Mouse (Mus musculus) intestine, postnatal 0 days (tissue): ENCODE data around the gene Gm47995. TPM values are rescaled to one million over a fixed set of nuclear protein-coding genes. Genes with fewer than 3 reads are reported as not detected.

Experiments
- ATAC-seq: fragments of 200-750 bp; cut with Nextera tagmentation; 2 replicates; pipeline ENCODE4 v1.8.0; 2017; ENCODE audit warnings: mild to moderate bottlenecking, moderate TSS enrichment, moderate library complexity
- H3K27ac ChIP-seq: fragments of 300-500 bp; sonication (generic); 2 replicates; pipeline ENCODE4 v1.5.1; 2014; ENCODE audit warnings: mild to moderate bottlenecking, low read depth, low read length, moderate library complexity
- H3K27me3 ChIP-seq: fragments of 300-500 bp; sonication (generic); replicated peaks from 2 replicates; pipeline ENCODE4 v1.6.1; 2014; ENCODE audit warnings: low read length, mixed read lengths; ENCODE audit not compliant: control insufficient read depth, insufficient read depth
- H3K36me3 ChIP-seq: fragments of 300-500 bp; sonication (generic); 2 replicates; pipeline ENCODE4 v1.6.1; 2014; ENCODE audit warnings: mild to moderate bottlenecking, moderate library complexity; ENCODE audit not compliant: control insufficient read depth, insufficient read depth
- H3K4me1 ChIP-seq: fragments of 300-500 bp; sonication (generic); replicated peaks from 2 replicates; pipeline ENCODE4 v1.6.1; 2014; ENCODE audit warnings: antibody characterized with exemption, low read length, mixed read lengths; ENCODE audit not compliant: control insufficient read depth, insufficient read depth
- H3K4me2 ChIP-seq: fragments of 300-500 bp; sonication (generic); replicated peaks from 2 replicates; pipeline ENCODE4 v1.6.1; 2014; ENCODE audit warnings: low read depth, mild to moderate bottlenecking, moderate library complexity
- H3K4me3 ChIP-seq: fragments of 300-500 bp; sonication (generic); 2 replicates; pipeline ENCODE4 v1.5.1; 2014; ENCODE audit warnings: low read depth, low read length
- H3K9ac ChIP-seq: fragments of 300-500 bp; sonication (generic); 2 replicates; pipeline ENCODE4 v1.6.1; 2014; ENCODE audit warnings: mild to moderate bottlenecking, low read depth, low read length
- H3K9me3 ChIP-seq: fragments of 300-500 bp; sonication (generic); 2 replicates; pipeline ENCODE4 v1.6.1; 2016; ENCODE audit warnings: mixed run types; ENCODE audit not compliant: control insufficient read depth
- CTCF ChIP-seq: sonication (generic); IDR thresholded peaks from 2 replicates; pipeline ENCODE4 v1.5.1; 2016; ENCODE audit warnings: low read depth, mild to moderate bottlenecking, control low read depth, antibody characterized with exemption, moderate library complexity
- WGBS: fragments of 180-500 bp; shearing (Covaris S2); extraction: QIAGEN DNeasy Blood & Tissue Kit; methylation state at CpG from one replicate; pipeline ENCODE4 v1.1.7; 2014; 5-methylcytosine and 5-hydroxymethylcytosine counted together
- polyA plus RNA-seq: library from polyadenylated mRNA; unstranded; fragments of >200 nt; fragmentation: Nextera tagmentation; extraction: Ambion mirVana; gene quantifications from 2 replicates; pipeline ENCODE4 v1.2.1, GENCODE M21; 2015

The Gm47995 gene
- polyA plus RNA-seq, 1 experiment from 2014 or later: not detected

DNA sequence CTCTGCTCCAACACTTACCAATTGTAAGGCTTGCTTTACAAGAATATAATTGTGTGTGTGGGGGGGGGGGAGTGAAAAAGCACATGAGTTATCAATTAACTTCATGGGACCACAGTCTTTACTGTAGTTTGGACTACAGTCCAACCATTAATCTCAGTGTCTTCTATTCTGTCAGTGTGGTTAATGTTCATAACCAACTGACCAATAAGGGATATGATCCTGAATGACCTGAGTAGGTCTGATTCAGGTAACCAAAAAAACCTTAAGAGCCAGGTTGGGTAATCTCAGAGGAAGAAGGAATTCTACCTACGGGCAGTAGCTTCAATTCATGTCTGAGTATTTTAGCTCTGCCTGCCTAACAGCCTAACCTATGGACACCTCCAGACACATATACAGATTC, 26.3 kb downstream of the Gm47995 start:
- no peaks in the 10 kb centered on the region for H3K36me3 ChIP-seq
- no peak for ATAC-seq
- no peaks in the 10 kb centered on the region for H3K27me3 ChIP-seq
- no peak overlapping the region for H3K9ac ChIP-seq
- H3K4me1 ChIP-seq: no peaks in the 10 kb centered on the region
- no peak overlapping the region for H3K4me3 ChIP-seq
- H3K4me2 ChIP-seq: no peak overlapping the region
- WGBS: 83% methylated on average over 1 of the region's 1 CpGs
- H3K9me3 ChIP-seq: no peaks in the 10 kb centered on the region
- no peak for TF ChIP-seq CTCF
- H3K27ac ChIP-seq: no peak overlapping the region

DNA sequence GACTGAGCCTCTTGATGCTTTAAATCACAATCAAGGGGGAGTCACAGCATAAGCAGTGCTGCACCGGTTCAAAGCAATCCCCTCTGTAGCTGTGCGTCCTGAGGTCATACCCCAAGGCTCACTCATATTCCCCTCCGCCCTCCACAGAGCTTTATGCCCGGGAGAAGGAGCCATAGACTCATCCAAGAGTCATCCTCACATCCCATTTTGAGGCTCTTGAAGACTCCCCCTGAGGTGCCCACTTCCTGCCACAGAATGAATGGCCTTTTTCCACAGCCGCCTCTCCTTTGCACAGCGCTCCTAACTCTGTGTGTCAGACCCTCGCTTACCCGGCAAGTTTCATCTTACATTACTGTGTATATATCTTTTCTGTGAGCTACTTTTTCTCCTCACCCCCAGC, 29.3 kb downstream of the Gm47995 start:
- H3K4me3 ChIP-seq: no peak overlapping the region
- H3K4me1 ChIP-seq: no peaks in the 10 kb centered on the region
- no peak overlapping the region for H3K9ac ChIP-seq
- ATAC-seq: no peak
- H3K9me3 ChIP-seq: no peaks in the 10 kb centered on the region
- WGBS: 82% methylated on average over 8 of the region's 8 CpGs
- no peaks in the 10 kb centered on the region for H3K36me3 ChIP-seq
- no peak overlapping the region for H3K4me2 ChIP-seq
- no peaks in the 10 kb centered on the region for H3K27me3 ChIP-seq
- H3K27ac ChIP-seq: no peak overlapping the region
- no peak for TF ChIP-seq CTCF

GRCm38 (mm10) chr1:151228320-151228989, 30.2 kb downstream of the Gm47995 start:
- H3K9ac ChIP-seq: no peak overlapping the region
- no peak overlapping the region for H3K4me3 ChIP-seq
- no peak for TF ChIP-seq CTCF
- H3K9me3 ChIP-seq: no peaks in the 10 kb centered on the region
- WGBS: 87% methylated on average over 1 of the region's 1 CpGs
- H3K36me3 ChIP-seq: no peaks in the 10 kb centered on the region
- H3K27ac ChIP-seq: no peak overlapping the region
- no peaks in the 10 kb centered on the region for H3K4me1 ChIP-seq
- ATAC-seq: no peak
- no peaks in the 10 kb centered on the region for H3K27me3 ChIP-seq
- H3K4me2 ChIP-seq: no peak overlapping the region

- H3K4me2 ChIP-seq: no peak overlapping the region
- no peaks in the 10 kb centered on the region for H3K36me3 ChIP-seq
- no peak overlapping the region for H3K9ac ChIP-seq
- no peak overlapping the region for H3K27ac ChIP-seq
- no peaks in the 10 kb centered on the region for H3K9me3 ChIP-seq
- 82% methylated on average over 3 of the region's 3 CpGs for WGBS
- H3K27me3 ChIP-seq: no peaks in the 10 kb centered on the region
- no peak overlapping the region for H3K4me3 ChIP-seq
- no peak for TF ChIP-seq CTCF
- ATAC-seq: no peak
- no peaks in the 10 kb centered on the region for H3K4me1 ChIP-seq
Observed at GRCm38 (mm10) chr1:151232346-151232745, 34.1 kb downstream of the Gm47995 start.

GRCm38 (mm10) chr1:151233756-151234155, 35.5 kb downstream of the Gm47995 start:
- Histone ChIP-seq H3K9ac (no peak overlapping the region), H3K9me3 (no peaks in the 10 kb centered on the region), H3K27me3 (no peaks in the 10 kb centered on the region), H3K4me1 (no peaks in the 10 kb centered on the region), H3K4me3 (no peak overlapping the region), H3K27ac (no peak overlapping the region), H3K36me3 (no peaks in the 10 kb centered on the region), H3K4me2 (no peak overlapping the region)
- no peak for ATAC-seq
- WGBS: 81% methylated on average over 3 of the region's 3 CpGs
- TF ChIP-seq CTCF: no peak

DNA sequence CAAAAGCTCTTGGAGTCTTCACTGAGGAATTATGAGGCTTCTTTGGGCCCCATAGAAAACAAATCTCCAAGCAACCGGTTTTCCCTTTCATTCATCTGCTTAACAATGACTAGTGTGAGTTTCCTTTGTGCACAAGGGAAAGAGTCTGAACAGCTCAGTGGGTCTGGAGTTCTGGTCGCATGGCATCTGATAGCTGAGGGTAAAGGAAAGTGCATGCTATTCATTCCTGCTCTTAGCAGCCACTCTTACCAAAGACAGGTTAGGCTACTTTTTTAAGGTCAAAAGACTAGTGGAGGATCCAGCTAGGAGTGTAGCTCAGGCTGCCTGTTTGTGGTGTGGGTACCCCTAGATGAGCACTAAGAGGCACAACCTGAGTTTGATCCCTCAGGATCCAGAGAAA, 37.3 kb downstream of the Gm47995 start:
- 56% methylated on average over 2 of the region's 2 CpGs for WGBS
- Histone ChIP-seq H3K27ac (no peak overlapping the region), H3K4me2 (no peak overlapping the region), H3K9ac (no peak overlapping the region), H3K36me3 (no peaks in the 10 kb centered on the region), H3K4me1 (no peaks in the 10 kb centered on the region), H3K9me3 (no peaks in the 10 kb centered on the region), H3K4me3 (no peak overlapping the region), H3K27me3 (no peaks in the 10 kb centered on the region)
- no peak for ATAC-seq
- no peak for TF ChIP-seq CTCF
